Mouse (Mus musculus): ENCODE data around the gene Prkag1.
A peak's percentile ranks its signal among the peaks of the same experiment; 100 is the strongest.

The Prkag1 gene

GRCm38 (mm10) chr15:98853161-98853937 lies 22.0 kb upstream of the Prkag1 start:
- peak in 1 of 2 experiments; percentile 13 for DNase-seq (ENCODE audit: low spot score in 2 of 2)

DNA sequence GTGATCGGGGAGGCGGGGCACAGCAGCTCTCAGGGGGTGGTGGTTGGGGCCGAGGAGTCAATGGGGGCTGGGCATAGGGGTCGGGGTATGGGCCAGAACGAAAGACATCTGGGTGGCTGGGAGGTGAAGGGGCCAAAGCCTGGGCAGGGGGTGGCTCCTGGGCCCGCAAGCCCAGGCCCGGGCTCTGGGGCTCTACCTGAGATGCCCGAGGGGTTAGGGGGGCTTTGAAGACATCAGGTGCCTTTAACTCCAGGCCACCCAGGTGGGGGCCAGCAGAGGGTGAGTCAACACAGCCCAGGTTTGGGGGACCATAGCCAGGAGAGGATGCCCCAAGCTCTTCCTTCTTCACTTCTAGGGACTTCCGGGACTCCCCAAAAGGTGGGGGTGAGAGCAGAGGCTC lies 21.4 kb upstream of the Prkag1 start:
- DNase-seq (ENCODE audit: low spot score in 2 of 2), result peak in 1 of 2 experiments; percentile 13

DNA sequence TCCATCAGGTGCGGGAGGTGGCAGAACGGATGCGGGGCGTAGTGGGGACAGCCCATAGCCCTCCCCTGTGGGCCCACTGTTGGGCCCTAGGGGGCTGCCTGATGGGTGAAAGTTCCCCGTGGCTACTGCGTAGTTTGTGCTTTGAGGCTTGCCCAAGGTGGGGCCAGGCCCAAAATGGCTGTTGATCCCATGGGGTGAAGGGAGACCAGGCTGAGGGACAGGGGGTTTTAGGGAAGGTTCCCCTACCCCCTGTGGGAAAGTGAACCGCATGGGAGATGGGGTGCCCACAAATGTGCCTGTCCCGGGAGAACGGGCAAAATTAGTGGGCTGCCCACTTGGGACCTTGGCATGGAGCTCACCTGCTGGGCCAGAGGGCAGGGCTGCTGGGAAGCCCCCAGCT lies 20.8 kb upstream of the Prkag1 start:
- DNase-seq (ENCODE audit: low spot score in 2 of 2), result no peak

DNA sequence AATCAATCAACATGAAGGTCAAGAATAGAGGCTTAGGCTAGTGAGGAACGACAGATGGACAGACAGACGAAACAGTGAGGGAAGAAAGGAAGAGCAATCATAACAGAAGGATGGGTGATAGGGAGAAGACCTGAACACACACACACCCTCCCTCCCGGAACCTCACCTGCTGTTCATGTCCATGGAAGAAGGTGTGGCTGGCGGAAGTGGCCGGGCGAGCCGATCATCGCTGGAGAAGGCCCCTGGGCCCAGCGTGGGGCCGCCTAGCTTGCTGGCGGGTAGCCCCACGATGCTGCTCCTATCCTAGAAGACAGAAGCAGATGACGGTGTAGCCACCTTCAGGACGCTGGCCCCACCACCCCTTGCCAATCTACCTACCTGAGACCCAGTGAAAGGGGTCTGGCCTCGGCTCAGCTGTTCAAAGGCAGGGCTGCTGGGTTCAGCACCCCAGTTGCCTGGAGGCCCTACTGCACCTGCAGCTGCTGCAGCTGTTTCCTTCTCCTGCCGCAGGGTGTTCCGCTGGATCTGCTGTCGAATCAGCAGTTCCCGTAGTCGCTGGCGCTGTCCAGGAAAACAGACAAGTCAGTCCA lies 20.0 kb upstream of the Prkag1 start:
- no peak for DNase-seq (ENCODE audit: low spot score in 2 of 2)

- DNase-seq (ENCODE audit: low spot score in 2 of 2), result no peak
Observed at GRCm38 (mm10) chr15:98850668-98851067, 19.3 kb upstream of the Prkag1 start.

DNA sequence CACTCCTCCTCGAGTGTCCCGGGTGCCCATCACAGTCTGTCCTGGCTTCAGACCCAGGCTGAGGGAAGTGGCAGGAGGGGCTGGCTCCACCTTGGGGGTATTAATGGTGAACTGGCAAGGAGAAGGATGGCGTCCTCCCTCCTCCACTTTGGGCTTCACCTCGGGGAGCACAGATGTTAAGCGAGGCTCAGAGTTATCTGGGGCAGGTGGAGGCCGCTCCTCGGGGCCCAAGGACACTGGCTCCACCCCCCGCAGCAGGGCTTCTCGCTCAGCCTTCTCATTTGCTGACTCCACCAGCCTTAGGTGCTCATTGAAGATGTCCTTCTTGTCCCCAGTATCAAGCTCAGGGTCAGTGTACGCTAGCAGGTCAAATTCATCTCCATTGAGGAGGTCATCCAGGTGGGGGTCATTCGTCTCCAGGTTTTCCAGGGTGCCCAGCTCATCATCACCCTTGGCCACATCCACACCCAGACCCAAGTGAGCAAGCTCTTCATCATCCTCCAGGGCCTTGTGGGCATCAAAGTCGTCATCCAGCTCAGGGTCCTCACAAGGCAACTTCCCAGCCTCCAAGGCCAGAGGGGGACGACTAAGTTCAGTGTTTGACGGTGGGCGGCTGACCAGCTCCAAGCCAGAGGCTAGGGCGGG lies 18.8 kb upstream of the Prkag1 start:
- no peak for DNase-seq (ENCODE audit: low spot score in 2 of 2)

GRCm38 (mm10) chr15:98849165-98849564 lies 17.8 kb upstream of the Prkag1 start:
- DNase-seq (ENCODE audit: low spot score in 2 of 2), result no peak

GRCm38 (mm10) chr15:98846140-98846539 lies 14.8 kb upstream of the Prkag1 start:
- DNase-seq (ENCODE audit: low spot score in 2 of 2), result no peak

DNA sequence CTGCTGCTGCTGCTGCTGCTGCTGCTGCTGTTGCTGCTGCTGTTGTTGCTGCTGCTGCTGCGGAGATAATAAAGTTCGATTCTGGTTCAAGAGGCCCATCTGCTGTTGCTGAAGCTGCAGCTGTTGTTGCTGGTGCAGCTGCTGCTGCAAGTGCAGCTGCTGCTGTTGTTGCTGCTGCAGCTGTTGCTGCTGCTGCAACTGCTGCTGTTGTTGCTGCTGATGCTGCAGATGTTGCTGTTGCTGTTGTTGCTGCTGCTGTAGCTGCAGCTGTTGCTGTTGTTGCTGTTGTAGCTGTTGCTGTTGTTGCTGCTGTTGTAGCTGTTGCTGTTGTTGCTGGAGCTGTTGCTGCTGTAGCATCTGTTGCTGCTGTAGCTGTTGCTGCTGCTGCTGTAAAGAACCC lies 13.8 kb upstream of the Prkag1 start:
- DNase-seq (ENCODE audit: low spot score in 2 of 2), result no peak

DNA sequence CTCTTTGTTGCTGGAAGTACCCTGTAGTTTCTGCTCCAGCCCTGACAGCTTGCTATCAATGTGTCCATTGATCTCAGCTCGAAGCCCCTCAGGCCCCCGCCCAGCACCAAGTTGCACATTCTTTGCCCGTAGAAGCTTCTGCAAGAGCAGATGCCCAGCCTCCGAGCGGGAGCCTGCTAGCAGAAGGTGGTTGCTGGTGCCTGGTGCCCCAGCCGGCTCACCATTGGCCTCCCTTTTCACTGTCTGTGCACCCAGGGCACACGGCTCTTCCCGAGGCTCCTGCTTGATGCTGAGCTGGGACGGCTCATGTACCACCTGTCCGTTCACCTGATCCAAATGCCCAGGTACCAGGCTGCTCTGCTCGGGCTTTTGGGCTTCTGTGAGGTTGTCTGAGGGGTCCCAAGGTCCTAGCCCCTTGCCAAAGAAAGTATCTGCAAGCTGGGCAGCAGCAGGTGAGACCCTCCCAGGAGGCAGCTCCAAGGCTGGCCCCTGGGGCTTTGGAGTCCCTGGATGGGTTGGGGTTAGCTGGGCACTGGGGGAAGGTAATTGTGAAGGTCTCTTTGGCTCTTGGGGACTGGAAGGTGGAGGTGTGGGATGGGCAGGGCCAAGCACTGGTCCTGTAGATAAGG lies 12.4 kb upstream of the Prkag1 start:
- DNase-seq (ENCODE audit: low spot score in 2 of 2), result no peak

- DNase-seq (ENCODE audit: low spot score in 2 of 2), result no peak
Observed at GRCm38 (mm10) chr15:98839671-98840585, 8.6 kb upstream of the Prkag1 start.

DNA sequence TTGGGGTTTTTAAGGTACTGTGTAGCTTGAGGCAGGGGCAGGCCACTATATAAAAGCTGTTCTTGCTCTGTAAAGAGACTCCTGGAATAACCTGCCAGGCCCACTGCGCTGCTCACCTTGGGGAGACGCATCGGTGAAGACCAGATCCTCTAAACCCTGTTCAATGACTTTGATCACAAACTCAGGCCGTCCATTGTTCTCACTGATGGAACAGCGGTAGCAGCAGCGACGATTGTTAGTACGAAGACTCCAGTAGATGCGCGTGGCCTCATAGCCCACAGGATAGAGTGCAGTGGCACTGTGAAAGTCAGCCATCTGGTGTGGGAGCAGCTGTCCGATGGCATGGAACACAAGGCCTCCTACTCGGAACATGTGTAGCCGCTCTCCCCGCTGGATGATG lies 7.8 kb upstream of the Prkag1 start:
- no peak for DNase-seq (ENCODE audit: low spot score in 2 of 2)

DNA sequence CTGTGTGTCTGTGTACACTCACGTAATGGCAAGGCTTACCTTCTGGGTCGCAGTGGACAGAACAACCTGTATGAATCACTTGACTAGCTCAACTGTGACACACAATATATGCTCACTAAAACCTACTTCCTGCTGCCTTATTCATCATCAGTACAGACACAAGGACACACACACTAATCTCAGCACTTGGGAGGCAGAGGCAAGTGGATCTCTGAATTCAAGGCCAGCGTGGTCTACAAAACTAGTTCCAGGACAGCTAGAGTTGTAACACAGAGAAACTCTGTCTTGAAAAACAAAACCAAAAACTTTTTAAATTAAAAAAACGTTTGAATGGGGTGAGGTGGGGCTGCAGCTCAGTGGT lies 6.4 kb upstream of the Prkag1 start:
- DNase-seq (ENCODE audit: low spot score in 2 of 2), result no peak

- DNase-seq (ENCODE audit: low spot score in 2 of 2), result no peak
Observed at GRCm38 (mm10) chr15:98837006-98837742, 5.9 kb upstream of the Prkag1 start.

GRCm38 (mm10) chr15:98835291-98835690 lies 4.0 kb upstream of the Prkag1 start:
- no peak for DNase-seq (ENCODE audit: low spot score in 2 of 2)

- no peak for DNase-seq (ENCODE audit: low spot score in 2 of 2)
Observed at GRCm38 (mm10) chr15:98834059-98834458, 2.7 kb upstream of the Prkag1 start.

DNA sequence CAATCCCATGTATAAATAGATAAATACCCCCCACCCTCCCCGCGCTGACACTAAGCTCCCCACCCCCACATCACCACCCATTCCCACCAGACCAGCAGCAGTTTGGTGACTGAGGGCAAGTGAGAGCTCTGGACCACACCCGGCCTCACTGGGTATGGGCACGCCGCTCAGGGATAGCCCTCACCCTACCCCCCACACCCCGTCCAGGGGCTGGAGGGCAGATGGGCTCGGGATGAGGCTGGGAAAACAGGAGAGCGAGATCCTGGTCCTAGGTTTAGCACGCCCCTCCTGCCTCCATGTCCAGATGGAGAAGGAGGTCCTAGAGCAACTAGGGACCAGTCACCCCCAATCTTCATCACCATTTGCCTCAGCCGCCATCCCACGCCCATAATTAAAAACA lies 2.0 kb upstream of the Prkag1 start:
- no peak for DNase-seq (ENCODE audit: low spot score in 2 of 2)

DNA sequence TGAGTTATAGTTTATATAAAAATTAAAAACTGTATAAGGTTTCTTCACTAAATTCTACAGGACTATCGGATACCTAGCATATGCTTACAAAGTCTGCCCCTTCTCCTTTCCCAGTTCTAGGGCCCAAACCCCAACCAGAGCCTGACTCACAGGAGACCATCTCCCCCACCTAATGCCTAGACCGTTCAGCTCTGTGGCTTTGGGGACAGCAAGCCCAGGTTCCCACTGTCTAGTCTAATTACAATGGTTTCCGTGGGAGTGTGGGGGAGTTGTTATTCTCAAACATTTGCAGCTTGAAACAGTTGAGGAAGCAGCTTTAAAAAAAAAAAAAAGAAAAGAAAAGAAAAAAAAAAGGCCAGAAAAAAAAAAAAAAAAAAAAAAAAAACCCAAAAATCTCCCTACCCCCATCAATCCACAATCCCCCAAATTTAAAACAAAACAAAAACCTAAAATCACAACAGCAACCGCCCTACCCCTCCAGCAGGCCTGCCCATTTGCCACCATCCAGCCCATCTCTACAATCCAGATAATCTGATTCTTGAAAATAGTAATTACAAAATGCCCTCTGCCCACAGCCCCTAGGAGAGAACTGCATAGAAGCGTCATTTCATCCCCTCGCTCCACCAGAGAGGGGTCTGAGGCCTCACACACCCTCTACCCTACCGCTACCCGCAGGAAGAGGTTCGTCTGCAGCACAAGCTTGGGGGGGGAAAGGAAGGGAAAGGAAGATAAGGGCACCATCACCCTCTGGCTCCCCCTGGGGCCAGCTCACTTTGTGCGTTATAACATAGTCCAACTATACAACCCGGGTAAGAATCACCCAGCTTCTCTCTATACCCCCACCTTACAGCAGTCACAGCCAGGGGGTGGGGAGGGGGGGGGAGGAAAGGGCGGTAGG lies 1.1 kb upstream of the Prkag1 start:
- peak; percentile 47 to 76 for DNase-seq (ENCODE audit: low spot score in 2 of 2)

DNA sequence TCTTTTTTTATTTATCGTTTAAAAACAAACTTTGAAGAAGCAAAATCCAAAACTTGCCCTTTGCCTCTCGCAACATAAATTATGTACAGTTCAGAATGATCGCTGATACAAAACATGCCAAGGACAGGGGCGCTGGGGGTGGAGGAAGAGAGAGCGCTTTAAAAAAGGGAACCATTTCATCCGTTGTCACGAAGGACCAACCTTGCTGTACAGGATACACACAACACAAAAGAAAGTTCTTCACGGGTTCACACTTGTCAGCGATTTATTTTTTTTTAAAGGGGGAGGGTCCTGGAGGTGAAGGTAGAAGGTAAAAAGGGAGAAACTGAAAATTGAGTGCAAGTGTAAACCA lies 339 bp upstream of the Prkag1 start:
- no peak for DNase-seq (ENCODE audit: low spot score in 2 of 2)

- DNase-seq (ENCODE audit: low spot score in 2 of 2), result no peak
Observed at GRCm38 (mm10) chr15:98827611-98828011, 3.7 kb downstream of the Prkag1 start.

All from spleen, postnatal 10 days (tissue).